Mouse (Mus musculus) liver, embryonic 14.5 days (tissue): ENCODE measurements at regions not wholly inside any gene's neighbourhood (a gene's known extent, or its start where the extent isn't known, plus 50 kb on each side); places are given as distances from the start of the nearest gene placed in this dataset.

ENCODE experiments used
- CTCF ChIP-seq: IDR thresholded peaks from 2 replicates; pipeline ENCODE4 v1.5.1; 2016; ENCODE audit warnings: antibody characterized with exemption, low read depth, control low read depth
- EP300 ChIP-seq: IDR thresholded peaks from 2 replicates; pipeline ENCODE4 v1.6.1; 2016; ENCODE audit warnings: antibody characterized with exemption, low read depth

DNA sequence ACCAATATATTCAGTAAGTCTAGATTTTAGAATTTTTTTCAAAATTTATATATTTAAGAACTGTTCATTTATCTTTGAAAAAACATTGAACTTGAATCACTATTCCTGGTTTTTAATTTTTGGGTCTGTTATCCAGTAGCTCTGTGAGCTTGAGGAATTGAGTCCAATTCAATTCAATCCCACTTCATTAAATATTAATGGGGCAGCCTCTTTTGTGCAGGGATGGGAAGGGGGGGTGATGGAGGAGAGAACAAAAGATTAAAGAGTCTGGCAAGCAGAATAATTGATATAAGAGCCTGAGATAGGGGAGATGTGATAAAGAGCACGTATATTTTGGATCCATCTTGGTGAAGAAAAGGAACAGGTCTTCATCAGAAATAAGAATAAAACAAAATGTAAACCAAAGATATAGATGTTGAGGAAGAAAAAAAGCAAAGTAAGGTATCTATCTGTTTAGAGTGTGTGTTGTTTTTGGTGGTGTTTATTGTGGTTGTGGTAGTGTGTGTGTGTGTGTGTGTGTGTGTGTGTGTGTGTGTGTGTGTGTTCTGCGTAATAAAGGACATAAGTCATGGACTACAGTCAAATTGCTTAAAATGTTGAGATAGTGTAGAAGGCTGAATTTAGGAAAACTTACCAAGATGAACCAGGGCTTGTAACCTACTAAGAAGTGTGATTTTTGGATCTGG is 421.3 kb upstream of the 1700008P02Rik start:
- no peak for TF ChIP-seq CTCF
- TF ChIP-seq EP300, result no peak
